Mouse (Mus musculus) thymus, adult 2 months (tissue): ENCODE measurements around the gene Usp37. TPM values are rescaled to one million over a fixed set of nuclear protein-coding genes. Genes with fewer than 3 reads are reported as not detected.

Source experiments
- DNase-seq: peaks from one replicate; pipeline ENCODE4 v3.0.0; 2021
- H3K27ac ChIP-seq: fragments of 200-500 bp; 2 replicates; pipeline ENCODE4 v1.5.1; 2012; ENCODE audit warnings: low read length, control low read depth; ENCODE audit not compliant: control insufficient read depth, insufficient read depth
- H3K27me3 ChIP-seq: fragments of 200-500 bp; 2 replicates; pipeline ENCODE4 v1.6.1; 2012; ENCODE audit warnings: mild to moderate bottlenecking, low read length, moderate library complexity, mixed read lengths; ENCODE audit not compliant: control insufficient read depth, insufficient read depth
- H3K36me3 ChIP-seq: fragments of 200-500 bp; 2 replicates; pipeline ENCODE4 v1.6.1; 2012; ENCODE audit warnings: mild to moderate bottlenecking, low read length, moderate library complexity; ENCODE audit not compliant: control insufficient read depth, insufficient read depth
- H3K4me1 ChIP-seq: fragments of 200-500 bp; replicated peaks from 2 replicates; pipeline ENCODE4 v1.6.1; 2012; ENCODE audit warnings: low read length; ENCODE audit not compliant: control insufficient read depth, insufficient read depth
- H3K4me3 ChIP-seq: fragments of 200-500 bp; 2 replicates; pipeline ENCODE4 v1.5.1; 2012; ENCODE audit warnings: mild to moderate bottlenecking, low read length, control low read depth, moderate library complexity; ENCODE audit not compliant: control insufficient read depth, insufficient read depth
- CTCF ChIP-seq: fragments of 200-500 bp; IDR thresholded peaks from 2 replicates; pipeline ENCODE4 v1.5.1; 2012; ENCODE audit warnings: mild to moderate bottlenecking, control low read depth, low read length, moderate library complexity, borderline replicate concordance; ENCODE audit not compliant: control insufficient read depth, poor library complexity, insufficient read depth; ENCODE audit errors: extremely low read depth
- POLR2A ChIP-seq: fragments of 200-500 bp; IDR thresholded peaks from 2 replicates; pipeline ENCODE4 v1.6.1; 2012; ENCODE audit warnings: mild to moderate bottlenecking, low read length, control low read depth, moderate library complexity; ENCODE audit not compliant: control insufficient read depth, poor library complexity, insufficient read depth; ENCODE audit errors: extremely low read depth
- WGBS: fragments of 180-500 bp; shearing (Covaris S2); methylation state at CpG from one replicate; pipeline ENCODE4 v1.1.7; 2018; 5-methylcytosine and 5-hydroxymethylcytosine counted together
- polyA plus RNA-seq: library from polyadenylated mRNA; depleted of rRNA; stranded (reverse); fragments of >200 nt; gene quantifications from 2 replicates; pipeline ENCODE4 v1.2.3, GENCODE M21; 2012

Gene Usp37
- polyA plus RNA-seq, 1 experiment: 7.3 TPM

GRCm38 (mm10) chr1:74505393-74505720 lies 38.7 kb downstream of the Usp37 start:
- Histone ChIP-seq H3K4me1 (no peaks in the 10 kb centered on the region), H3K36me3 (no peaks in the 10 kb centered on the region), H3K27ac (peak overlapping the region; percentile 10; the same call in 1 of the 2 replicates), H3K4me3 (peak overlapping the region; percentile 57), H3K27me3 (no peaks in the 10 kb centered on the region)
- DNase-seq: no peak
- TF ChIP-seq POLR2A (no peak), CTCF (no peak)
- WGBS: under 1% methylated on average over 22 of the region's 22 CpGs

GRCm38 (mm10) chr1:74501106-74501505 lies 43.0 kb downstream of the Usp37 start:
- no peaks in the 10 kb centered on the region for H3K4me1 ChIP-seq
- H3K4me3 ChIP-seq: no peak overlapping the region
- 77% methylated on average over 1 of the region's 1 CpGs for WGBS
- DNase-seq: no peak
- H3K36me3 ChIP-seq: no peaks in the 10 kb centered on the region; the same call in 1 of the 2 replicates
- no peak overlapping the region for H3K27ac ChIP-seq
- no peaks in the 10 kb centered on the region for H3K27me3 ChIP-seq
- TF ChIP-seq POLR2A (no peak), CTCF (no peak)

- no peaks in the 10 kb centered on the region for H3K4me1 ChIP-seq
- peaks cover 66% of the 10 kb centered on the region for H3K36me3 ChIP-seq
- WGBS: 97% methylated on average over 5 of the region's 5 CpGs
- no peak for TF ChIP-seq POLR2A
- TF ChIP-seq CTCF: no peak
- H3K27ac ChIP-seq: no peak overlapping the region
- DNase-seq: no peak
- no peaks in the 10 kb centered on the region for H3K27me3 ChIP-seq
- H3K4me3 ChIP-seq: no peak overlapping the region
Measured at GRCm38 (mm10) chr1:74485792-74486191, 58.3 kb downstream of the Usp37 start.

GRCm38 (mm10) chr1:74460273-74460672 lies 83.8 kb downstream of the Usp37 start:
- no peak for TF ChIP-seq POLR2A
- no peak for TF ChIP-seq CTCF
- H3K27ac ChIP-seq: no peak overlapping the region
- peak; percentile 26 for DNase-seq
- H3K36me3 ChIP-seq: peaks cover 38% of the 10 kb centered on the region
- H3K4me1 ChIP-seq: no peaks in the 10 kb centered on the region
- no peak overlapping the region for H3K4me3 ChIP-seq
- no peaks in the 10 kb centered on the region for H3K27me3 ChIP-seq
- WGBS: 96% methylated on average over 2 of the region's 2 CpGs

- no peak for TF ChIP-seq CTCF
- no peak for TF ChIP-seq POLR2A
- peaks cover 70% of the 10 kb centered on the region for H3K36me3 ChIP-seq
- no peak overlapping the region for H3K27ac ChIP-seq
- no peaks in the 10 kb centered on the region for H3K4me1 ChIP-seq
- H3K4me3 ChIP-seq: no peak overlapping the region
- no peak for DNase-seq
- H3K27me3 ChIP-seq: no peaks in the 10 kb centered on the region
- 78% methylated on average over 4 of the region's 4 CpGs for WGBS
Measured at GRCm38 (mm10) chr1:74452611-74453045, 91.5 kb downstream of the Usp37 start.

- Histone ChIP-seq H3K36me3 (peaks cover 41% of the 10 kb centered on the region), H3K27me3 (no peaks in the 10 kb centered on the region), H3K4me3 (no peak overlapping the region), H3K27ac (no peak overlapping the region), H3K4me1 (no peaks in the 10 kb centered on the region)
- TF ChIP-seq POLR2A: no peak
- TF ChIP-seq CTCF: no peak
- no peak for DNase-seq
- 94% methylated on average over 2 of the region's 2 CpGs for WGBS
Measured at GRCm38 (mm10) chr1:74444538-74444937, 99.5 kb downstream of the Usp37 start.
